Mouse (Mus musculus) fibroblast of lung, adult 2 months (primary cell): ENCODE results near the gene Ciita.

ENCODE experiments used
- DNase-seq: peaks from one replicate; pipeline ENCODE4 v3.0.0-alpha.2; 2011; ENCODE audit warnings: low read depth

Gene Ciita

GRCm38 (mm10) chr16:10520908-10521614 is 41.2 kb downstream of the Ciita start:
- DNase-seq: peak; percentile 46

GRCm38 (mm10) chr16:10522811-10523210 is 43.0 kb downstream of the Ciita start:
- DNase-seq: peak; percentile 50

GRCm38 (mm10) chr16:10523650-10524049 is 43.8 kb downstream of the Ciita start:
- no peak for DNase-seq

GRCm38 (mm10) chr16:10524866-10525609 is 45.2 kb downstream of the Ciita start:
- DNase-seq: no peak

- no peak for DNase-seq
Observed at GRCm38 (mm10) chr16:10525610-10525980, 45.7 kb downstream of the Ciita start.

- no peak for DNase-seq
Observed at GRCm38 (mm10) chr16:10527046-10527644, 47.3 kb downstream of the Ciita start.

GRCm38 (mm10) chr16:10528382-10528781 is 48.5 kb downstream of the Ciita start:
- no peak for DNase-seq

- no peak for DNase-seq
Observed at GRCm38 (mm10) chr16:10530179-10530578, 50.3 kb downstream of the Ciita start.

- DNase-seq: no peak
Observed at GRCm38 (mm10) chr16:10533781-10534180, 53.9 kb downstream of the Ciita start.

- DNase-seq: no peak
Observed at GRCm38 (mm10) chr16:10534567-10534966, 54.7 kb downstream of the Ciita start.

- no peak for DNase-seq
Observed at GRCm38 (mm10) chr16:10536323-10536722, 56.5 kb downstream of the Ciita start.

- DNase-seq: no peak
Observed at GRCm38 (mm10) chr16:10536961-10537360, 57.1 kb downstream of the Ciita start.

- no peak for DNase-seq
Observed at GRCm38 (mm10) chr16:10540763-10541597, 61.1 kb downstream of the Ciita start.

GRCm38 (mm10) chr16:10541598-10541930 is 61.7 kb downstream of the Ciita start:
- DNase-seq: no peak

- no peak for DNase-seq
Observed at GRCm38 (mm10) chr16:10542266-10542665, 62.4 kb downstream of the Ciita start.

GRCm38 (mm10) chr16:10542698-10543365 is 63.0 kb downstream of the Ciita start, which contains the start of gene Dexi:
Gene Dexi, minus strand, starts transcription at chr16:10543054.
- DNase-seq: peak; percentile 97

GRCm38 (mm10) chr16:10544995-10545622 is 65.2 kb downstream of the Ciita start, which contains the start of gene Clec16a:
Gene Clec16a, plus strand, starts transcription at chr16:10545339.
- DNase-seq: peak; percentile 91

- no peak for DNase-seq
Observed at GRCm38 (mm10) chr16:10546865-10547264, 67.0 kb downstream of the Ciita start.

- no peak for DNase-seq
Observed at GRCm38 (mm10) chr16:10548938-10549337, 69.1 kb downstream of the Ciita start.

- no peak for DNase-seq
Observed at GRCm38 (mm10) chr16:10549600-10549999, 69.7 kb downstream of the Ciita start.

GRCm38 (mm10) chr16:10551592-10551991 is 71.7 kb downstream of the Ciita start:
- DNase-seq: no peak
